Mouse (Mus musculus) cerebellum, adult (tissue): ENCODE measurements around the gene Psg20.
"Not testable (repeated sequence)": the region's sequence is repeated elsewhere in the genome, so short reads cannot be mapped to it uniquely, and the experiment has no call there.

Experiments used
- ATAC-seq: cut with Nextera tagmentation; 2 replicates; pipeline ENCODE4 v1.9.2; 2017; ENCODE audit warnings: mild to moderate bottlenecking, moderate library complexity, mixed read lengths; ENCODE audit not compliant: insufficient number of reproducible peaks, low FRiP score, low TSS enrichment

Gene Psg20

DNA sequence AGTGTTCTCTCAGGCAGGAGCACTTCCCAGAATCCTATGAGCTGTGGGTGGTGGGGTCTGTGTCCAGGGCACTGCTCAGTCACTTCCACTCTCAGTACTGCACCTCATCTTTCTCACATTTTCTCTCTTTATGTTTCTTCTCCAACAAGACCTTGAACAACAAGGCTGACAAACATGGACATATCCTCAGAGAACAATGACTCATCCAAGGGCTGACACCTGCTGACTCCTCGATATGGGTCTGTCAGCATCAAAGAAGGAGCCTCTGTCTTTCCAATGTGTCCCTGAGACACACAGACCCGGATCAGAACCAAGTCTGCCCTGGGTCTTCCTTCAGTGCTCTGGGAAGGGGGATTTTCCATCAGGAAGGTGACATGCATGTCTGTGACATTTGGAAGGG, at the start of gene Psg20:
Gene Psg20, minus strand, starts transcription at position 101 of the 400 bp plus-strand sequence.
- ATAC-seq = no peak

DNA sequence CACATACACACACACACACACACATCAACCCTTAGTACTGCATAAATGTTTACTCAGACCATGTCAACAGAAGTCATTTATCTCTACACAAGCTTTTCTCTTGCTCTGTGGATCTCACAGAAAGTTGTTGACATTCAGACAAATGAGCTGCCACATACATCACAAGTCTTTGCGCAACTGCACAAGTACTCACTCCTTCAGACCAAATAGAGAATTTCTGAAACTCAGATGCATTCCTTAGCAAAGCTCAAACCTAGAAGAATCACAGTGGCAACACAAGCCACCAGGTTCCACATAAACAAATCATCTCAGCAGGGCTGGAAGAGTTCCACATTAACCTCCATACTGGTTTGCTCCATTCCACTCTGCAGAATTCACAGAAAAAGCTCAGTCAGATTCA, 48.5 kb upstream of the Psg20 start:
- ATAC-seq = no peak

DNA sequence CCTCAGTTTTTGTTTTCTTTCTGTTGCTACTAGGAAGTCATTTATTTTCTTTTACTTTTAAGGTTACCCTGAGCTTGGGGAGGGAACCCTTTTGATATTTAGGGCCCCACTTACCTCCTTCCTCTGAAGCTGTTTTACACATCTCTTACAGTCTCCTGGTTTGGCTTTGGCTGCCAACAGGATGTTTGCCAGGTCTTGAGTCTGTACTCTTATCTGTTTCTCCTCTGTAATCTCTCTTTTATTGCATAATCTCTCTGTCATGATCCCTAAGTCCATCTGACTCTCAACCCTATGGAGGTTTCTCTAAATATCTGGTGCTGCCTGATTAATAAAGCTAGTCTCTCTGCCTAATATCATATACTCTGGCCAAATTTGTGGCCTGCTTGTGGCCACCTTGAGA, 47.1 kb upstream of the Psg20 start:
- no peak for ATAC-seq

DNA sequence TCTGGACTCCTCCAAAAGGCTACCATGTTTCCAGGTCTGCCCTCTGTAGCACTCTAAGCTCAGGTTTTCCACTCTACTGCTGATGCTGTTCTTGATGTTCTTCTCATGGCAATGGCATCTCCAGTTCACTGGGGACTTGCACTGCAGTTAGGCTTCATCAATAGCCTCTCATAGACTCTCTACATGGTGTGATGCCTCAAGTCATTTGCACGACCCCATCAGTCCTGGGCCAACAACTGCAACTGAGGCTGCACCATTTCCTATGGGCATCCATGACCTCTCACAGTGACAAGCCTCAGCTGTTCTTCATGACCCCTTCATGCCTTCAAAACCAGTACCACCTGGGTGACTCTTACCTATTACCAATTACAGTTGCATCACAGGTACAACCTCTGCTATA, 42.4 kb upstream of the Psg20 start:
- no peak for ATAC-seq

DNA sequence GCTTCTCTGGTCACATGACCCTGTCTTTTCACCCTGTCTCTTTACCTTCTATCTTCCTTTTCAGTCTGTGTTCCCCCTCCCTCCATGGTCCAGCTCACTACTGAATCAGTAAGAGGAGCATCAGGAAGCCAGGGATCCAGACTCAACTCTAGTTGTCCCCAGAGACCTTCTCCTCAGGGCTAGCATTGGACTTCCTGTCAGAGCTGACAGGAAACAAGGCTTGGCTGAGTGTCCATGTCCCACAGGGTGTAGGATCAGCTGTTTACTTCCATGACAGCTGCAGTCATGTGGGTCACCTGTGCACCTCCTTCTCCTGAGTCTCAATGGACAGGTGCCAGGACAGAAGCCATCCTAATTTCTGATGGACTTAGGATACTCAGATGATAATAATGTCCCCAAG, 39.9 kb upstream of the Psg20 start:
- ATAC-seq = not testable (repeated sequence)

DNA sequence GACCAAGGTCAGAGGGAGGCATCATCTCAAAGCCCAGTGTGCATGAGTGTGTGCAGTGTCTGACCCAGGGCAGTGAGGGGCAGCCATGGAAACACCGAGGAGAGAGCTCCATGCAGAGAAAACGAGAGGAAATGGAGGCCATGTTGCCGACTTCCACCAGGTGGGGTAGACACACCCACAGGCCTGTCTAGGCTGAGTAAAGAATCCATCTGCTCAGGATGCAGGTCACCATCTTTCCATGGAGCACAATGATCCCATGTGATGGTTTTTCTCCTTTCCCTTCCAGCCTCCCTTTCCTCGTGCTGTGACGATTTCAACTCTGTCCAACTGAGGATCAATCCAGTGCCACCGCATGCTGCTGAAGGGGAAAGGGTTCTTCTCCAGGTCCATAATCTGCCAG, 38.0 kb upstream of the Psg20 start:
- ATAC-seq = no peak

DNA sequence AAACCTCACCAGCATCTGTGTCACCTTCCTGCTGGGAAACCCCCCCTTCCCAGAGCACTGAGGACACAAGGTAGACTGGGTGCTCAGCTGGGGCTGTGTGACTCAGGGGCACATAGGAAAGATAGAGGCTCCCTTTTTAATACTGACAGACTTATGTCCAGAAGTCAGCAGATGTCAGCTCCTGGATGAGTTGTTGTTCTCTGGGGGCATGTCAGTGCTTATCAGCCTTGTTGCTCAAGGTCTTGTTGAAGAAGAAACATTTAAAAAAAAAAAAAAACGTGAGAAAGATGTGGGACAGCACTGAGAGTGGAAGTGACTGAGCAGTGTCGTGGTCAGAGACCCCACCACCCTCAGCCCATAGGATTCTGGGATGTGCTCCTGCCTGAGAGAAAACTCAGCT, 31.8 kb upstream of the Psg20 start, which contains the start of gene Psg22:
Gene Psg22, plus strand, starts transcription at position 301 of the 400 bp plus-strand sequence.
- no peak for ATAC-seq

DNA sequence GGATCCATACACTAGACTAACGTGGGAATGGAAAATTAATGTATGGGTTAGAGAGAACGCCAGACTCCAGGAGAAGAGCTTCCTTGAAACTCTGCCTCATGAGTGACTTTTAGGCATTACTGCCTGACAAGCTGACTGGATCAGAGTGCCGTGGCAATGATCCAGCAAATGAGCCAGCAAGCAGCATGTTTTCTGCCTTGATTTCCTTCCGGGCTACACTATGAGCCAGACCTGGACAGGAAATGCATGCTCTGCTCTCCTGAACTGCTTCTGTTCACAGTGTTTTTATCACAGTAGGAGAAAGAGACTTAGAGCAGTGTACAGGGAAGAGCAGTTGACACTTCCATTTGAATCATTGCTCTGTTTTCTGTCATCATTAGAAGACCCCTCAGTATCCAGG, 29.6 kb upstream of the Psg20 start:
- ATAC-seq = no peak

DNA sequence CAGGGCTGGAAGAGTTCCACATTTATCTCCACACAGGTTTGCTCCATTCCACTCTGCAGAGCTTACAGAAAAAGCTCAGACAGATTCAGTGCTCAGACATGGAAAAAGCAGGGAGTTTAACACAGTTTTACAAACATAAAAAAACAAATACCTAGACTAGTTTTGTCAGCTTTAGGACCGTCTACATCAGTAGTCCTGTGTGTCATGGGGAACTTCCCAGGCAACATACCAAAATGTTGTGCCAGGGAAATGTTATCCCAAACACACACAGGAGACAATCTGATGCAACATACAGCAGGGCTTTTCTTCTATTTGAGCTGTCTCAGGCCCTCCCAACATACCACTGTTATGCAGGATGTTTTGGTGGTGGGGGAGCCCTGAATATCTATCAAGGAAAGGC, 24.9 kb upstream of the Psg20 start:
- no peak for ATAC-seq

DNA sequence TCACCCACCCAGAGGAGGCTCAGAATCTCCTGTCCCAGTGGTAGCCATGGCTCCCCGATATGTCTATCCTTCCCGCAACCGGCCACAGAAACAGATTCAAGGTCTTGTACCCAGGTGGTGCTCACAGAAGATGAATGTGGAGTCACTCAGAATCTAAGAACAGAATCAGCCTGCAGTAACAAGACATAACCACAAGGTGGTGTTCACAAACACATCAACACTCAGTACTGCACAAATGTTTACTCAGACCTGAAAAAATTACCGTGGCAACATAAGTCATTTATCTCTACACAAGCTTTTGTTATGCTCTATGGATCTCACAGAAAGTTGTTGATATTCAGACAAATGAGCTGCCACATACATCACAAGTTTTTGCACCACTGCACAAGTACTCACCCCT, 24.3 kb upstream of the Psg20 start:
- not testable (repeated sequence) for ATAC-seq

DNA sequence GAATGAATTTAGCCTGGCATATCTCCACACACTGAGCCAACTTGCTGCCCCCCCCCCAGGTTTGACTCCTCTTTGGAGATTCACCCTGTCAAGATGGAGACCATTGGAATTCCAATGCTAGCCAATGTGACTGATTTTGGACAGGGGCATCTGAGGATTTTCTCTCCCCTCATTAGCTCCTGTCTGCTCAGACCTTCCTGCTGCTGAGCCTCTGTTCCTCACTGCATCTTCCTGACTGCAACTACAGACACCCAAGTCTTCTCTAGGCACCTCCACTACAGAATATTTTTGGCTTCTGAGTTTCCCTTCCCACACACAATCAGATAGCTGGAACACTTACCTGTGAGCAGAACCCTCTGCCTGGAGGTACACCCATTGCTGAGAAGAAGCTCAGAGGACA, 399 bp downstream of the Psg20 start:
- ATAC-seq = no peak

DNA sequence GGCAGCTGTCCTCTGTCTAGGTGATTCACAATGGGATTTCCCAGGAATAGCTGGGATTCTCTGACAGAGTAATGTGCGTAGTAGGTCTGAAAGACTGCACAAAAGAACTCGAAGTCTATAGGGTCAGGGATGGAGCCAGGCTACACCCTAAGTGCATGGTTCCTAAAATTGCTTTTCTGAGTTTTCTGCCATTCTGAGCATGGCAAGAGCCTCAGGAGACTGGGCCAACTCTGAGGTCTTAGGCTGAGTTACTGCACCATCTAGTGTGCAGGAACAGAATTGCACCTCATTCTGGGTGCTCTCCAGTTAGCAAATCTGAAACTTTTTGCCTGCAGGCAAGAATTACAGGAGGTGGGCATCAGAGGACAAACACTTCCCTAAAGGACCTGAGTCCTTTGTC, 6.2 kb downstream of the Psg20 start:
- no peak for ATAC-seq

DNA sequence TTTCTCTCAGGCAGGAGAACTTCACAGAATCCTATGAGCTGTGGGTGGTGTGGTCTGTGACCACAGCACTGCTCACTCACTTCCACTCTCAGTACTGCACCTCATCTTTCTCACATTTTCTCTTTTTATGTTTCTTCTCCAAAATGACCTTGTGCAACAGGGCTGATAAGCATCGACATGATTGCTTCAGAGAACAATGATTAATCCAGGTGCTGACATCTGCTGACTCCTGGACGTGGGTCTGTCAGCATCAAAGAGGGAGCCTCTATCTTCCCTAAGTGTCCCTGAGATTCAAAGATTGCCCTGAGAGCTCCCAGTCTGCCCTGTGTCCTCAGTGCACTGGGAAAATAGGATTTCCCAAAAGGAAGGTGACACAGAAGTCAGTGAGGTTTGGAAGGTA, 29.4 kb downstream of the Psg20 start, which contains the start of gene Psg21:
Gene Psg21, minus strand, starts transcription at position 101 of the 400 bp plus-strand sequence.
- not testable (repeated sequence) for ATAC-seq

DNA sequence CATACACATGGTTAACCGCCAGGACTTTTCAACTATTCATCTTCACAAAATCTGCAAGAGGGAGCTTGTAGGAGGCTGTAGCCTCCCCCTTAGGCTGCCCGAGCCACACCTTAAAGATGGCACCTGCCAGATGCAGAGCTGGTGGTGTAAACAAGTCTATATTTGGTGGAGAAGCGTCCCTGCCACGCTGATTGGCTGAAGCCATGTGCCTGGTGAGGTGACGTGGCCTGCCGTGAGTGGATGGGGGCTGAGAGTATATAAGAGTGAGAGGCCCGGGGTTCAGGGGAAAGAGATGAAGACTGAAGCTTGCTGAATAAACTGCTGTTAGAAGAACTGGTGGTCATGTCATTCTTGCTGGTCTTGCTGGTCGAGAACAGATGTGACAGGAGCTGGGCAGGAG, 59.1 kb downstream of the Psg20 start:
- ATAC-seq = not testable (repeated sequence)
